Mouse (Mus musculus) lung, embryonic 14.5 days (tissue): ENCODE measurements around the gene Saxo1. TPM values are rescaled to one million over a fixed set of nuclear protein-coding genes. Genes with fewer than 3 reads are reported as not detected.

Experiments used
- ATAC-seq: fragments of 200-750 bp; cut with Nextera tagmentation; 2 replicates; pipeline ENCODE4 v1.8.0; 2017; ENCODE audit warnings: mild to moderate bottlenecking, moderate TSS enrichment, moderate library complexity; ENCODE audit not compliant: insufficient read depth
- DNase-seq: peaks from one replicate; pipeline ENCODE4 v3.0.0-alpha.2; 2015
- H3K27ac ChIP-seq: fragments of 300-500 bp; sonication (generic); 2 replicates; pipeline ENCODE4 v1.5.1; 2014; ENCODE audit warnings: low read depth, mild to moderate bottlenecking, moderate library complexity
- H3K27me3 ChIP-seq: fragments of 300-500 bp; sonication (generic); 2 replicates; pipeline ENCODE4 v1.6.1; 2014; ENCODE audit warnings: low read length, control low read depth; ENCODE audit not compliant: insufficient read depth
- H3K36me3 ChIP-seq: fragments of 300-500 bp; sonication (generic); 2 replicates; pipeline ENCODE4 v1.6.1; 2014; ENCODE audit warnings: control low read depth; ENCODE audit not compliant: insufficient read depth
- H3K4me1 ChIP-seq: fragments of 300-500 bp; sonication (generic); 2 replicates; pipeline ENCODE4 v1.6.1; 2014; ENCODE audit warnings: antibody characterized with exemption, control low read depth; ENCODE audit not compliant: insufficient read depth
- H3K4me2 ChIP-seq: fragments of 300-500 bp; sonication (generic); 2 replicates; pipeline ENCODE4 v1.6.1; 2014; ENCODE audit warnings: mild to moderate bottlenecking
- H3K4me3 ChIP-seq: fragments of 300-500 bp; sonication (generic); 2 replicates; pipeline ENCODE4 v1.5.1; 2014; ENCODE audit warnings: low read depth, low read length
- H3K9ac ChIP-seq: fragments of 300-500 bp; sonication (generic); 2 replicates; pipeline ENCODE4 v1.6.1; 2014
- H3K9me3 ChIP-seq: fragments of 300-500 bp; sonication (generic); 2 replicates; pipeline ENCODE4 v1.6.1; 2016; ENCODE audit warnings: low read depth, low read length, control low read depth
- CTCF ChIP-seq: IDR thresholded peaks from 2 replicates; pipeline ENCODE4 v1.5.1; 2016; ENCODE audit warnings: antibody characterized with exemption, low read depth
- WGBS: fragments of 180-500 bp; shearing (Covaris S2); extraction: QIAGEN DNeasy Blood & Tissue Kit; methylation state at CpG from one replicate; pipeline ENCODE4 v1.1.7; 2014; 5-methylcytosine and 5-hydroxymethylcytosine counted together
- polyA plus RNA-seq: library from polyadenylated mRNA; unstranded; fragments of >200 nt; fragmentation: Nextera tagmentation; extraction: Ambion mirVana; gene quantifications from 2 replicates; pipeline ENCODE4 v1.2.1, GENCODE M21; 2014

The Saxo1 gene
- polyA plus RNA-seq, 1 experiment from 2014 or later: not detected

GRCm38 (mm10) chr4:86427312-86427711, 130.8 kb downstream of the Saxo1 start:
- no peak for TF ChIP-seq CTCF
- no peak for ATAC-seq

GRCm38 (mm10) chr4:86426549-86426948, 131.6 kb downstream of the Saxo1 start:
- Histone ChIP-seq H3K4me3 (no peak overlapping the region), H3K9me3 (no peaks in the 10 kb centered on the region), H3K4me1 (no peaks in the 10 kb centered on the region), H3K4me2 (no peak overlapping the region), H3K27ac (no peak overlapping the region), H3K27me3 (no peaks in the 10 kb centered on the region), H3K9ac (no peak overlapping the region), H3K36me3 (no peaks in the 10 kb centered on the region)
- 86% methylated on average over 11 of the region's 11 CpGs for WGBS
- DNase-seq (no peak), ATAC-seq (no peak)
- TF ChIP-seq CTCF: no peak

More at GRCm38 (mm10) chr4:86427312-86427711, 130.8 kb downstream of the Saxo1 start:
- Histone ChIP-seq H3K27me3 (no peaks in the 10 kb centered on the region), H3K4me3 (no peak overlapping the region), H3K36me3 (no peaks in the 10 kb centered on the region), H3K4me1 (no peaks in the 10 kb centered on the region), H3K9ac (no peak overlapping the region), H3K9me3 (no peaks in the 10 kb centered on the region), H3K4me2 (no peak overlapping the region), H3K27ac (no peak overlapping the region)
- 61% methylated on average over 5 of the region's 5 CpGs for WGBS
- no peak for DNase-seq

GRCm38 (mm10) chr4:86425581-86425980, 132.5 kb downstream of the Saxo1 start:
- WGBS: 48% methylated on average over 7 of the region's 7 CpGs
- Histone ChIP-seq H3K4me2 (0 out of 2 replicates have a peak overlapping the region, but pooled peaks have one; percentile 3), H3K9ac (no peak overlapping the region), H3K27ac (no peak overlapping the region), H3K9me3 (no peaks in the 10 kb centered on the region), H3K27me3 (no peaks in the 10 kb centered on the region), H3K4me3 (no peak overlapping the region), H3K36me3 (no peaks in the 10 kb centered on the region), H3K4me1 (no peaks in the 10 kb centered on the region)
- TF ChIP-seq CTCF: no peak
- ATAC-seq: peak; percentile 44; the same call in 1 of the 2 replicates
- peak; percentile 68 for DNase-seq

- DNase-seq (no peak), ATAC-seq (no peak)
- Histone ChIP-seq H3K4me2 (no peak overlapping the region), H3K9ac (no peak overlapping the region), H3K27ac (no peak overlapping the region), H3K36me3 (no peaks in the 10 kb centered on the region), H3K4me3 (no peak overlapping the region), H3K9me3 (no peaks in the 10 kb centered on the region), H3K4me1 (no peaks in the 10 kb centered on the region), H3K27me3 (no peaks in the 10 kb centered on the region)
- no peak for TF ChIP-seq CTCF
- WGBS: 69% methylated on average over 6 of the region's 6 CpGs
Measured at GRCm38 (mm10) chr4:86422586-86422985, 135.5 kb downstream of the Saxo1 start.

- no peak for DNase-seq
- ATAC-seq: no peak
- Histone ChIP-seq H3K36me3 (no peaks in the 10 kb centered on the region), H3K27ac (no peak overlapping the region), H3K9ac (no peak overlapping the region), H3K4me2 (no peak overlapping the region), H3K27me3 (no peaks in the 10 kb centered on the region), H3K4me3 (no peak overlapping the region), H3K4me1 (no peaks in the 10 kb centered on the region), H3K9me3 (no peaks in the 10 kb centered on the region)
- TF ChIP-seq CTCF: no peak
- 36% methylated on average over 15 of the region's 15 CpGs for WGBS
Measured at GRCm38 (mm10) chr4:86416401-86417025, 141.6 kb downstream of the Saxo1 start.

- no peak overlapping the region for H3K9ac ChIP-seq
- no peak overlapping the region for H3K27ac ChIP-seq
- no peaks in the 10 kb centered on the region for H3K4me1 ChIP-seq
- H3K27me3 ChIP-seq: no peaks in the 10 kb centered on the region
- ATAC-seq (no peak), DNase-seq (no peak)
- whole genome bisulfite sequencing: 65% methylated on average over 3 of the region's 3 CpGs
- no peak for TF ChIP-seq CTCF
- no peak overlapping the region for H3K4me2 ChIP-seq
- H3K36me3 ChIP-seq: no peaks in the 10 kb centered on the region
- no peaks in the 10 kb centered on the region for H3K9me3 ChIP-seq
- H3K4me3 ChIP-seq: no peak overlapping the region
Measured at GRCm38 (mm10) chr4:86413388-86413787, 144.7 kb downstream of the Saxo1 start.

- Histone ChIP-seq H3K4me2 (no peak overlapping the region), H3K4me3 (no peak overlapping the region), H3K4me1 (peaks cover 10% of the 10 kb centered on the region; the same call in 1 of the 2 replicates), H3K27ac (no peak overlapping the region), H3K9ac (no peak overlapping the region), H3K9me3 (no peaks in the 10 kb centered on the region), H3K27me3 (no peaks in the 10 kb centered on the region), H3K36me3 (no peaks in the 10 kb centered on the region)
- no peak for TF ChIP-seq CTCF
- 74% methylated on average over 3 of the region's 3 CpGs for WGBS
- DNase-seq (peak; percentile 26), ATAC-seq (no peak)
Measured at GRCm38 (mm10) chr4:86410946-86411345, 147.2 kb downstream of the Saxo1 start.
